Comparison of ENCODE assay signal across 21 mouse cellular contexts in genomic region chr10:4900324-4900723, GRCm38 (mm10).
DNase-seq lines count a peak whose midpoint lies in the region; ATAC-seq and TF ChIP-seq lines count a peak whose summit lies in the region.
"Had no signal": no experiment of that assay in that cellular context is flagged by ENCODE, and none has a peak within 500 bp of the region (broad histone marks: within the 10 kb centered on the region; RNA-seq: fewer than 3 reads in every experiment).

No protein-coding gene starts in this region.

- H3K36me3 ChIP-seq in hindbrain, embryonic 14.5 days (replicated peaks; ENCODE audit: control insufficient read depth, insufficient read depth): no peaks in the 10 kb centered on the region
- H3K36me3 ChIP-seq: embryonic facial prominence, embryonic 10.5 days; forebrain, embryonic 15.5 days; heart, embryonic 12.5 days; midbrain, embryonic 12.5 days; neural tube, embryonic 15.5 days had no signal

- no peaks in the 10 kb centered on the region for H3K27me3 ChIP-seq in hindbrain, embryonic 14.5 days (ENCODE audit: control insufficient read depth, insufficient read depth, low read length)
- H3K27me3 ChIP-seq: forebrain, embryonic 15.5 days; heart, embryonic 12.5 days; midbrain, embryonic 12.5 days; neural tube, embryonic 15.5 days had no signal

- no peaks in the 10 kb centered on the region for H3K4me1 ChIP-seq in hindbrain, embryonic 14.5 days (replicated peaks; ENCODE audit: control insufficient read depth, insufficient read depth, low read length)
- H3K4me1 ChIP-seq: embryonic facial prominence, embryonic 10.5 days; forebrain, embryonic 15.5 days; heart, embryonic 12.5 days; midbrain, embryonic 12.5 days; neural tube, embryonic 15.5 days had no signal

- DNase-seq in kidney, adult 9 months: peak; percentile 10
- DNase-seq in kidney, adult 8-10 months: no peak
- DNase-seq in 416B (ENCODE audit: low read depth): peak; percentile 63
- DNase-seq in kidney, postnatal 4 days: peak; percentile 5
- no peak for DNase-seq in left cerebral cortex, adult 2 months (ENCODE audit: extremely low spot score in 1 of 2, low spot score in 2 of 2)
- no peak for DNase-seq in cerebellum, adult 8-10 months
- no peak for DNase-seq in hindbrain, embryonic 14.5 days (ENCODE audit: low spot score)
- DNase-seq: cerebellum, postnatal 10 days; heart, postnatal 4 days; left cerebral cortex, postnatal 4 days; lung, adult 18-20 months; retina, postnatal 1 day had no signal

- no peak overlapping the region for H3K27ac ChIP-seq in left cerebral cortex, adult 2 months
- H3K27ac ChIP-seq in hindbrain, embryonic 14.5 days: no peak overlapping the region
- H3K27ac ChIP-seq: embryonic facial prominence, embryonic 10.5 days; forebrain, embryonic 15.5 days; layer of hippocampus, adult 2 months; midbrain, embryonic 12.5 days; neural tube, embryonic 15.5 days had no signal

- no peaks in the 10 kb centered on the region for H3K9me3 ChIP-seq in hindbrain, embryonic 14.5 days (ENCODE audit: control insufficient read depth, low read length)
- H3K9me3 ChIP-seq: embryonic facial prominence, embryonic 10.5 days; forebrain, embryonic 15.5 days; heart, embryonic 12.5 days; midbrain, embryonic 12.5 days; neural tube, embryonic 15.5 days had no signal

- TF ChIP-seq CTCF in left cerebral cortex, adult 2 months (IDR thresholded peaks at IDR 0.05): no peak

- 72% methylated on average over 7 of the region's 7 CpGs for WGBS in hindbrain, embryonic 14.5 days

- peak; percentile 75 for ATAC-seq in activated CD4-positive, CD25-positive, alpha-beta regulatory T cell, adult 4 months
- ATAC-seq in hindbrain, embryonic 14.5 days (ENCODE audit: low FRiP score): no peak
- ATAC-seq: forebrain, embryonic 15.5 days; Patski had no signal

- no peak overlapping the region for H3K4me3 ChIP-seq in left cerebral cortex, adult 2 months
- no peak overlapping the region for H3K4me3 ChIP-seq in hindbrain, embryonic 14.5 days (replicated peaks; ENCODE audit: low read length)
- H3K4me3 ChIP-seq: embryonic facial prominence, embryonic 10.5 days; erythroblast, embryonic 14.5 days; forebrain, embryonic 15.5 days; heart, embryonic 12.5 days; layer of hippocampus, adult 2 months; midbrain, embryonic 12.5 days; neural tube, embryonic 15.5 days had no signal

- intact Hi-C loops in left cerebral cortex, adult 2 months (cut with DNase I): no loop called here

- H3K9ac ChIP-seq in hindbrain, embryonic 14.5 days: no peak overlapping the region
- H3K9ac ChIP-seq: forebrain, embryonic 15.5 days; heart, embryonic 12.5 days; midbrain, embryonic 12.5 days; neural tube, embryonic 15.5 days had no signal

- no peak overlapping the region for H3K4me2 ChIP-seq in hindbrain, embryonic 14.5 days (replicated peaks)
- H3K4me2 ChIP-seq: forebrain, embryonic 15.5 days; heart, embryonic 12.5 days; midbrain, embryonic 12.5 days; neural tube, embryonic 15.5 days had no signal

Comparison
In these comparisons a context has a peak if more than half of its experiments do, and no peak if none do; other contexts are left out.
1. DNase-seq: peak in kidney, adult 9 months (single experiment), 416B (single experiment) and kidney, postnatal 4 days (2 of 2); none in kidney, adult 8-10 months (0 of 2), left cerebral cortex, adult 2 months (0 of 2), cerebellum, adult 8-10 months (single experiment) and hindbrain, embryonic 14.5 days (single experiment).